Mouse (Mus musculus) heart, adult 2 months (tissue): ENCODE data around the gene Myt1. TPM values are rescaled to one million over a fixed set of nuclear protein-coding genes. Genes with fewer than 3 reads are reported as not detected.

Experiments used
- DNase-seq, 2 experiments: peaks; one replicate each; pipeline ENCODE4 v3.0.0; 2021
- H3K27ac ChIP-seq: fragments of 200-600 bp; 2 replicates; pipeline ENCODE4 v1.8.1; 2022
- H3K27me3 ChIP-seq: fragments of 200-500 bp; 2 replicates; pipeline ENCODE4 v1.6.1; 2012; ENCODE audit warnings: mild to moderate bottlenecking, low read length, inconsistent platforms, mixed read lengths; ENCODE audit not compliant: control insufficient read depth, insufficient read depth
- H3K36me3 ChIP-seq: fragments of 200-500 bp; 2 replicates; pipeline ENCODE4 v1.6.1; 2012; ENCODE audit warnings: low read length, inconsistent platforms; ENCODE audit not compliant: control insufficient read depth, insufficient read depth
- H3K4me1 ChIP-seq: fragments of 200-500 bp; 2 replicates; pipeline ENCODE4 v1.6.1; 2011; ENCODE audit warnings: low read length; ENCODE audit not compliant: control insufficient read depth, insufficient read depth
- H3K4me3 ChIP-seq: fragments of 200-600 bp; 2 replicates; pipeline ENCODE4 v1.8.1; 2022
- H3K79me2 ChIP-seq: fragments of 200-500 bp; replicated peaks from 2 replicates; pipeline ENCODE4 v1.6.1; 2012; ENCODE audit warnings: mild to moderate bottlenecking, inconsistent platforms, low read length, moderate library complexity, mixed read lengths; ENCODE audit not compliant: control insufficient read depth, insufficient read depth
- H3K9ac ChIP-seq: fragments of 200-500 bp; 2 replicates; pipeline ENCODE4 v1.6.1; 2012; ENCODE audit warnings: low read depth, mild to moderate bottlenecking, control low read depth, inconsistent platforms, low read length, mixed read lengths
- CTCF ChIP-seq: fragments of 200-600 bp; IDR thresholded peaks from 2 replicates; pipeline ENCODE4 v1.8.1; 2022; ENCODE audit warnings: antibody characterized with exemption, mild to moderate bottlenecking, moderate library complexity
- EP300 ChIP-seq: fragments of 200-500 bp; IDR thresholded peaks from 2 replicates; pipeline ENCODE4 v1.6.1; 2011; ENCODE audit warnings: low read depth, low read length, control low read depth; ENCODE audit not compliant: insufficient read depth
- POLR2A ChIP-seq: fragments of 200-500 bp; IDR thresholded peaks from 2 replicates; pipeline ENCODE4 v1.6.1; 2011; ENCODE audit warnings: mild to moderate bottlenecking, low read depth, low read length, control low read depth; ENCODE audit not compliant: insufficient read depth
- WGBS: fragments of 180-500 bp; shearing (Covaris S2); methylation state at CpG from one replicate; pipeline ENCODE4 v1.1.7; 2018; 5-methylcytosine and 5-hydroxymethylcytosine counted together
- intact Hi-C: fragments of 180-260 bp; cut with DNase I; formaldehyde crosslinking; loops from one replicate; pipeline ENCODE4 v1.15.1; 2025
- polyA plus RNA-seq: library from polyadenylated mRNA; depleted of rRNA; stranded (reverse); fragments of >200 nt; gene quantifications from 2 replicates; pipeline ENCODE4 v1.2.3, GENCODE M21; 2012
- total RNA-seq, 2 experiments: library from RNA; stranded (reverse); gene quantifications; 2 replicates each; pipeline ENCODE4 v1.2.3; 2021

Myt1 gene
- total and polyA plus RNA-seq, 3 experiments = 0.02 TPM; not detected in 2

GRCm38 (mm10) chr2:181837372-181838292 is 74.5 kb downstream of the Myt1 start, which contains the start of gene Pcmtd2:
Gene Pcmtd2, plus strand, starts transcription at chr2:181837854.
- no peak for TF ChIP-seq EP300
- TF ChIP-seq POLR2A = peak; percentile 96
- no peak for TF ChIP-seq CTCF
- intact Hi-C loops = loop anchor here (2.0 kb wide), 1 partner anchor 27 kb away; the partner anchor contains the start of gene Polr3k

GRCm38 (mm10) chr2:181838293-181838680 is 75.2 kb downstream of the Myt1 start:
- Histone ChIP-seq H3K27ac (peak overlapping the region; percentile 98), H3K9ac (peak overlapping the region; percentile 89), H3K4me3 (peak overlapping the region; percentile 77), H3K27me3 (no peaks in the 10 kb centered on the region), H3K36me3 (peaks cover 20% of the 10 kb centered on the region), H3K4me1 (peaks cover 3% of the 10 kb centered on the region), H3K79me2 (no peaks in the 10 kb centered on the region; the same call in 1 of the 2 replicates)
- WGBS = 5% methylated on average over 3 of the region's 3 CpGs
- peak; percentile 8 to 30 for DNase-seq
- intact Hi-C loops = loop anchor here (2.0 kb wide), 1 partner anchor 27 kb away; the partner anchor contains the start of gene Polr3k
- TF ChIP-seq POLR2A (no peak), CTCF (no peak), EP300 (no peak)

More at GRCm38 (mm10) chr2:181837372-181838292, 74.5 kb downstream of the Myt1 start, which contains the start of gene Pcmtd2:
- Histone ChIP-seq H3K4me1 (peaks cover 3% of the 10 kb centered on the region), H3K27me3 (no peaks in the 10 kb centered on the region), H3K36me3 (peaks cover 19% of the 10 kb centered on the region), H3K4me3 (peak within 1 kb of the TSS; percentile 77), H3K9ac (peak within 1 kb of the TSS; percentile 89), H3K27ac (peak within 1 kb of the TSS; percentile 98), H3K79me2 (no peaks in the 10 kb centered on the region; the same call in 1 of the 2 replicates)
- under 1% methylated on average over 35 of the region's 35 CpGs for WGBS
- DNase-seq = peak; percentile 94 to 96

DNA sequence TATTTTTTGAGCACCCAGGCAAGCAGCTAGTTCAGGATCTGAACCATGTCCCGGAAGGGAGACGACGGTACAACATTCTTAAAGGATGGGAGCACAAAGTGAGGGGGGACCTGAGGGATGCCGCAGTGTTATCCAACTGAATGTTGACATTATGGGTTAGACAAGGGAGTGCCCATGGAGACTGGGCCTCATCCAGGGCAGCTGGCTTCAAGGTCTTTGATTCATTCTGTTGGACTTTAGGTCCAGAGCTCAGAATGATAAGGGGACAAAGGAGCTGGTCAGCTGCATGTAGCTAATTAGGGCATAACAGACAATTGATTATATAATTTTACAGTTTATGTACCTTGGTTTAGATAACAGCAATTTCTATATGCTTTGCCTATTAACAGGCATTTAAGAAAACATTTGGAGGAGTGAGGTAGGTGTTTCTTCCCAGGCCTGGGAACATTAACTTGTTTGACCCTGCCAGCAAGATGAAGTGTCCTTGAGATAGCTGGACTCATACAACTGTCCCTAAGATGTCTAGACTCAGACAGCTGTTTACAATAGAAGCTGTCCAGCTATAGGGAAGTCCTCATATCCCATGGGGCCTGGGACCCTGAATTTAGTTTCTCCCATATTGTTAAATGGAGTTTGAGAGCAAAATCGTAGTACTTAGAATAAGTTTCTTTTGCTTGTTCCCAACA is 82.7 kb downstream of the Myt1 start:
- WGBS = 85% methylated on average over 5 of the region's 5 CpGs

DNA sequence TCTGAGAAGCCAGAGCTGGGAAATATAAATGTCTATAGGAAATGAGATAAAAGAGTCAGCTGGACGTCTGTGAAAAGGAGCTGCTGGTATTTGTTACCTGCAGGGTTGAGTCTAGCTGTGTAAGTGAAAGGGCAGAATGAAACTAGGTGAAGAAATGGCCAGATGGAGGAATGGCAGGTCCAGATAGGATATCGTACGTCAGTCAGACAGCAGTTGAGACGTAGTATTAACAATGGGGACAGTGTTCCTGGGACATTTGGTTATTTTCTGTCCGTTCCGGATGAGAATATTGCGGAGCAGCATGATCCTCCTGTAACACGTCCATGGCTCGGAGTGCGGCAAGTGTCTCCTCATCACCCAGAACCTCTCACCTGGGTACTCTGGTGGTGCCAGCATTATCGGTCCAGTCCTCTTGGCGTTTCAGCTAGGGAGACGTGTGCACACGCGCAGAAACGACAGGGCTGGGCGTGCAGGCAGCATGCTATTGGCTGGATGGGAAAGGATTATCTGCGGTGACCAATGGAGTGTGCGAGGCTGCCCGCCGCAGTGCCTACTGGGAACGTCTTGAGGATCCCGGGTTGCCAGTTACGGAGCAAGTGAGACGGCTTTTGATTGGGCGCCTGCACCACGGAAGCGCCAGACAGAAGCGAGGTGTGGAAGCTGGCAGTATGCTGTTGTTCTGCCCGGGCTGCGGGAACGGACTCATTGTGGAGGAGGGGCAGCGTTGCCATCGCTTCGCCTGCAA is 100.8 kb downstream of the Myt1 start, which contains the start of gene Polr3k:
TSS of gene Polr3k (plus strand) at position 547 of the 745 bp plus-strand sequence.
- peak; percentile 83 for TF ChIP-seq POLR2A
- no peak for TF ChIP-seq CTCF
- TF ChIP-seq EP300 = 0 out of 2 replicates have a peak, but pooled peaks have one; percentile 13
- Histone ChIP-seq H3K27ac (peak within 1 kb of the TSS; percentile 48), H3K9ac (peak within 1 kb of the TSS; percentile 63), H3K4me1 (peaks cover 2% of the 10 kb centered on the region), H3K27me3 (no peaks in the 10 kb centered on the region), H3K79me2 (no peaks in the 10 kb centered on the region), H3K36me3 (no peaks in the 10 kb centered on the region; the same call in none of the 2 replicates), H3K4me3 (peak within 1 kb of the TSS; percentile 65)
- under 1% methylated on average over 35 of the region's 35 CpGs for WGBS
- peak; percentile 89 to 95 for DNase-seq
- intact Hi-C loops = loop anchor here (2.0 to 10.0 kb wide), 2 partner anchors 25 to 239 kb away; no protein-coding TSS in a partner anchor

More for the DNA sequence above, 82.7 kb downstream of the Myt1 start:
- intact Hi-C loops = no loop called here
- Histone ChIP-seq H3K4me1 (no peaks in the 10 kb centered on the region; the same call in 1 of the 2 replicates), H3K36me3 (peaks cover 28% of the 10 kb centered on the region), H3K9ac (no peak overlapping the region), H3K4me3 (no peak overlapping the region), H3K27ac (no peak overlapping the region), H3K79me2 (no peaks in the 10 kb centered on the region), H3K27me3 (no peaks in the 10 kb centered on the region)
- TF ChIP-seq CTCF (no peak), EP300 (no peak), POLR2A (no peak)
- DNase-seq = no peak

DNA sequence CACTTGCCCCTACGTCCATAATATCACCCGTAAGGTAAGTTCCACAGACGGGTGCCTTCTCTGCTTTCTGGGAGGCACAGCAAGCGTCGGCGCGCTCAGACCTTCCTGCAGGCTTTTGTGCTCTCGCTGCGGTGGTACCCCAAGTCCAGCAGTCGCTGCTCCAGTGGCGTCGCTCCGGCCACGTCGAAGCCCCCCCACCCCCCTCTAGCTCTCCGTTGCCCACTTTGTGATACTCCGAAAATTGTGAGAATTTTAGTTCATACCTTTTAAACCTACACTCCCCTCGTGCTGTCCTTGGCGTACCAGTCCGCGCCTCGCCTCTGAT is 101.4 kb downstream of the Myt1 start:
- intact Hi-C loops = loop anchor here (2.0 to 10.0 kb wide), 2 partner anchors 26 to 240 kb away; no protein-coding TSS in a partner anchor
- TF ChIP-seq POLR2A = no peak
- TF ChIP-seq CTCF = no peak
- no peak for TF ChIP-seq EP300
- peaks cover 2% of the 10 kb centered on the region for H3K4me1 ChIP-seq
- no peaks in the 10 kb centered on the region for H3K79me2 ChIP-seq
- WGBS = under 1% methylated on average over 22 of the region's 22 CpGs
- no peaks in the 10 kb centered on the region for H3K27me3 ChIP-seq
- no peak for DNase-seq
- H3K27ac ChIP-seq = peak overlapping the region; percentile 22
- peak overlapping the region; percentile 42 for H3K9ac ChIP-seq
- H3K4me3 ChIP-seq = peak overlapping the region; percentile 65
- no peaks in the 10 kb centered on the region; the same call in 1 of the 2 replicates for H3K36me3 ChIP-seq
